Mouse (Mus musculus): ENCODE measurements around the gene Nsd1. TPM values are rescaled to one million over a fixed set of nuclear protein-coding genes. Genes with fewer than 3 reads are reported as not detected.

Nsd1 gene
- polyA plus RNA-seq, 1 experiment: 32.8 TPM

DNA sequence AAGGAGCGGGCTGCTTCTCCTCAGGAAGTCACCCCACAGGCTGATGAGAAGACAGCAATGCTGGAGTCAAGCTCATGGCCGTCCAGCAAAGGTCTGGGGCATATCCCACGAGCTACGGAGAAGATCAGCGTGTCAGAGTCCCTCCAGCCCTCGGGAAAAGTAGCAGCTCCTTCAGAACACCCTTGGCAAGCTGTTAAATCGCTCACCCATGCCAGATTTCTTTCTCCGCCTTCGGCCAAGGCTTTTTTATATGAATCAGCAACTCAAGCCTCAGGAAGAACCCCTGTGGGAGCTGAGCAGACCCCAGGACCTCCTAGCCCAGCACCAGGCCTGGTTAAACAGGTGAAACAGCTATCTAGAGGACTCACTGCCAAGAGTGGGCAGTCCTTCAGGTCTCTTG lies 103.5 kb downstream of the Nsd1 start:
- H3K27me3 ChIP-seq (ENCODE audit: control insufficient read depth, insufficient read depth, low read length): no peaks in the 10 kb centered on the region
- H3K4me3 ChIP-seq (ENCODE audit: control insufficient read depth, insufficient read depth, low read length): no peak overlapping the region
- WGBS: 92% methylated on average over 9 of the region's 9 CpGs
- H3K4me1 ChIP-seq (replicated peaks; ENCODE audit: control insufficient read depth, insufficient read depth, low read length): no peaks in the 10 kb centered on the region
- DNase-seq: no peak
- no peak for TF ChIP-seq CTCF (IDR thresholded peaks at IDR 0.05; ENCODE audit: borderline replicate concordance, control insufficient read depth, extremely low read depth, insufficient read depth, low read length, poor library complexity)
- H3K27ac ChIP-seq (ENCODE audit: control insufficient read depth, insufficient read depth, low read length): no peak overlapping the region
- H3K36me3 ChIP-seq (ENCODE audit: control insufficient read depth, insufficient read depth, low read length): peaks cover 63% of the 10 kb centered on the region

DNA sequence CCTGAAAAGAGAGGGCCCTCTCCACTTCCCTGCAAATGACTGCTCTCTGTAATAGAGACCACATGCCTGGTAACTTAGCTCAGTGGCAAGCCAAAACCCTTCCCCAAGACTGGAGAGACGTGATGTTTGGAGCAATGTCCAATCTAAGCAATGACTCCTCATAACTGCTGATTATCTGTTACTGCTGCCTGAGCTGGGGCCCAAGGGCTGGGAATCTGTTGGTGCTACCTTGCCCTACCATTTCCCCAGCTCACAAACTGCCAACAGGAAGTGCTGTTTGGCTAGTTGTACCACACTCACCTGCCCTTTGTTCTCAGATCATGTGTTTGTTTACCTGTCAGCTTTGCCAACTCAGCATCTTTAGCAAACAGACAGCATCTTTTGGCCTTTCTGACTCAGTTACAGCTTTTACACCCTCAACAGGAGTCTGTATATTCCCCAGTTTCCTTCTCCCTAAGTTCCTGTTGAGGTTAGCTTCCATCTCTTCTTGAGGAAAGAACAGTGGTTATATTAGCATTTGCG lies 105.4 kb downstream of the Nsd1 start:
- 81% methylated on average over 2 of the region's 2 CpGs for WGBS
- H3K27ac ChIP-seq (ENCODE audit: control insufficient read depth, insufficient read depth, low read length): no peak overlapping the region
- no peak overlapping the region for H3K4me3 ChIP-seq (ENCODE audit: control insufficient read depth, insufficient read depth, low read length)
- peaks cover 48% of the 10 kb centered on the region for H3K36me3 ChIP-seq (ENCODE audit: control insufficient read depth, insufficient read depth, low read length)
- H3K27me3 ChIP-seq (ENCODE audit: control insufficient read depth, insufficient read depth, low read length): no peaks in the 10 kb centered on the region
- TF ChIP-seq CTCF (IDR thresholded peaks at IDR 0.05; ENCODE audit: borderline replicate concordance, control insufficient read depth, extremely low read depth, insufficient read depth, low read length, poor library complexity) (no peak), POLR2A (IDR thresholded peaks at IDR 0.05; ENCODE audit: control insufficient read depth, extremely low read depth, insufficient read depth, low read length, poor library complexity) (no peak)
- DNase-seq: no peak
- H3K4me1 ChIP-seq (replicated peaks; ENCODE audit: control insufficient read depth, insufficient read depth, low read length): no peaks in the 10 kb centered on the region

DNA sequence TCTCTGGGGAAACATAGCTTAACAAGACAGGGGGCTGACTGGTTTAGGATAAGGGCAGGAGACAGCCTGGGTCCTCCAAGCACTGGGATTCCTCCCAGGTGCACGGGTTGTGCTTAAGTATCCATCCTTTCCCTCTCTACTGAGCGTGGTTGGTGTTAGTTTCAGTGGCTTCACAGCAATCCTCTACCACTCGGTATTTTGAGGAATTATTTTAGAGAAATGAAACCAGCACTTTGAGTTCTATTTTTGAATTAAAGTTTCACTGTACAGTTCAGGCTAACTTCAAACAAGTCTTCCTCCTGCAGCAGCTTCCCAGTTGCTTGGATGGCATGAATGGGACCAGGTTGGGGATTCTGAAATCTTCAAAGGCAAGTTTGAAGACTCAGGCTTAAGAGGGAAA lies 108.8 kb downstream of the Nsd1 start:
- no peak overlapping the region for H3K27ac ChIP-seq (ENCODE audit: control insufficient read depth, insufficient read depth, low read length)
- H3K27me3 ChIP-seq (ENCODE audit: control insufficient read depth, insufficient read depth, low read length): no peaks in the 10 kb centered on the region
- 49% methylated on average over 3 of the region's 3 CpGs for WGBS
- DNase-seq: no peak
- peaks cover 19% of the 10 kb centered on the region for H3K4me1 ChIP-seq (replicated peaks; ENCODE audit: control insufficient read depth, insufficient read depth, low read length)
- H3K4me3 ChIP-seq (ENCODE audit: control insufficient read depth, insufficient read depth, low read length): no peak overlapping the region
- TF ChIP-seq CTCF (IDR thresholded peaks at IDR 0.05; ENCODE audit: borderline replicate concordance, control insufficient read depth, extremely low read depth, insufficient read depth, low read length, poor library complexity) (no peak), POLR2A (IDR thresholded peaks at IDR 0.05; ENCODE audit: control insufficient read depth, extremely low read depth, insufficient read depth, low read length, poor library complexity) (no peak)
- peaks cover 17% of the 10 kb centered on the region for H3K36me3 ChIP-seq (ENCODE audit: control insufficient read depth, insufficient read depth, low read length)

DNA sequence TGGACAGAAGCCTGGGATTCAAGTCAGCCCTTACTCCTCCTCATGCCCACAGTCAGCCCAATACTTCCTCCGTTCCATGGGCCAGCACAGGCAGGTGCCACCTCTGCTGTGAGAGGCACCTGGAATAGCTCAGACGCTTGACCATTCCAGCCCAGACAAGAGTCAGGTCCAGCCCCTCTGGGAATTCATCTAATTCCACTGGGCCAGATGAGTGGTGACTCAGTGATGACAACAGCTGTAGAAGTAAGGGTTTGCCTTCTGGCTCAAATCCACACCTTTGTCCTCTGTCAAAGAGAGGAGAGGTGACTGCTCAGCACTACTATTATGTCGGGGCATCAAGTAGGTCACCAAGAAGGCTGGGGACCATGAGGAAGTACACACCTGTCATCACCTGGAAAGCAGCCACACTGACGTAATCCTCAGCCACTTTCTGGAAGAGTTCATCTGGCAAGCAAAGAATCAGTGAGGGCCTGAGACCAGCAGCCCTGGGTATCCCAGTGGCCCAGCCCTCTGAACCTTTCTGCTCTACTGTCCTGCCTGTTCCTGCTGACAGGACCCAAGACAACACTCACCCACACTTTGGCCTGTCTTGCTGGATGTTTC lies 110.5 kb downstream of the Nsd1 start, which contains the start of gene Prelid1:
TSS of gene Prelid1 (plus strand) at position 570 of the 603 bp plus-strand sequence.
- 96% methylated on average over 4 of the region's 4 CpGs for WGBS
- DNase-seq: no peak
- peaks cover 16% of the 10 kb centered on the region for H3K36me3 ChIP-seq (ENCODE audit: control insufficient read depth, insufficient read depth, low read length)

DNA sequence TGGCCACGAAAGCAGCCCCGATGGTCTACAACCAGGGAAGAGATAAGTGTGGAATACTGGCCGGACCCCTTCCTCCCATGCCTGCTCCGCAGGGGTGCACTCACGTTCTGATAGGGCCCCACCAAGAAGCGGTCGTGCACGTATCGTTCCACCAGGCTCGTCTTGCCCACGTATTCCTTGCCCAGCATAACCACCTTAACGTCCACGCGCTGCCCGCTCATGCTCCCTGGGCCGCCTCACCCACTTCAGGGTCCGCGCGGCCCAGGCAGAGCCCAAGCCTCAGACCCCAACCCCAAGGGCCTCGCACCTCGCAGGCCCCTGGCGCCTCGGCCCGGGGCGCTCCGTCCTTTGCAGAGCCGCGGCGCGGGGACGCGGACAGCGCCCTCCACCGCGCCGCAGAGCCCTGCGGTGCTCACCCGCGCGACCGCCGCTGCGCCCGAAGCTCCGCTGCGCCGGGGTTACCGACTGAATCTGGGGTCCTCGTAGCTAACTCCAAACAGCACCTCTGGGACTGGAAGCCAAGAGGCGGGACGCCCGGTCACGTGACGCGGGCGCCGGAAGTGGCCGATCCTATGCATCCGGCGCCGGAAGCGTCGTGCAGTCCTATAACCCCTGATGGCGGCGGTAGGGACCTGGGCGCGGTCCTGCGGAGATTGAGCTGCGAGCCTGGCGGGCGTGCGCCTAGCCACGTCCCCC lies 112.0 kb downstream of the Nsd1 start, which contains the start of gene Rab24:
TSS of gene Rab24 (minus strand) at position 513 of the 696 bp plus-strand sequence.
- DNase-seq: peak; percentile 89
- TF ChIP-seq POLR2A (IDR thresholded peaks at IDR 0.05; ENCODE audit: control insufficient read depth, extremely low read depth, insufficient read depth, low read length, poor library complexity) (peak; percentile 79; the same call in 1 of the 2 replicates), CTCF (IDR thresholded peaks at IDR 0.05; ENCODE audit: borderline replicate concordance, control insufficient read depth, extremely low read depth, insufficient read depth, low read length, poor library complexity) (0 out of 2 replicates have a peak, but pooled peaks have one; percentile 32)
- H3K4me1 ChIP-seq (replicated peaks; ENCODE audit: control insufficient read depth, insufficient read depth, low read length): peaks cover 20% of the 10 kb centered on the region
- WGBS: under 1% methylated on average over 72 of the region's 73 CpGs
- peaks cover 24% of the 10 kb centered on the region for H3K36me3 ChIP-seq (ENCODE audit: control insufficient read depth, insufficient read depth, low read length)
- H3K27me3 ChIP-seq (ENCODE audit: control insufficient read depth, insufficient read depth, low read length): no peaks in the 10 kb centered on the region
- peak within 1 kb of the TSS; percentile 9; the same call in 1 of the 2 replicates for H3K27ac ChIP-seq (ENCODE audit: control insufficient read depth, insufficient read depth, low read length)
- peak within 1 kb of the TSS; percentile 76 for H3K4me3 ChIP-seq (ENCODE audit: control insufficient read depth, insufficient read depth, low read length)

More for the DNA sequence above, 110.5 kb downstream of the Nsd1 start, which contains the start of gene Prelid1:
- no peaks in the 10 kb centered on the region for H3K27me3 ChIP-seq (ENCODE audit: control insufficient read depth, insufficient read depth, low read length)
- TF ChIP-seq CTCF (IDR thresholded peaks at IDR 0.05; ENCODE audit: borderline replicate concordance, control insufficient read depth, extremely low read depth, insufficient read depth, low read length, poor library complexity): no peak
- no peak for TF ChIP-seq POLR2A (IDR thresholded peaks at IDR 0.05; ENCODE audit: control insufficient read depth, extremely low read depth, insufficient read depth, low read length, poor library complexity)
- H3K4me3 ChIP-seq (ENCODE audit: control insufficient read depth, insufficient read depth, low read length): peak within 1 kb of the TSS; percentile 76
- no peak within 1 kb of the TSS for H3K27ac ChIP-seq (ENCODE audit: control insufficient read depth, insufficient read depth, low read length)
- H3K4me1 ChIP-seq (replicated peaks; ENCODE audit: control insufficient read depth, insufficient read depth, low read length): peaks cover 20% of the 10 kb centered on the region

DNA sequence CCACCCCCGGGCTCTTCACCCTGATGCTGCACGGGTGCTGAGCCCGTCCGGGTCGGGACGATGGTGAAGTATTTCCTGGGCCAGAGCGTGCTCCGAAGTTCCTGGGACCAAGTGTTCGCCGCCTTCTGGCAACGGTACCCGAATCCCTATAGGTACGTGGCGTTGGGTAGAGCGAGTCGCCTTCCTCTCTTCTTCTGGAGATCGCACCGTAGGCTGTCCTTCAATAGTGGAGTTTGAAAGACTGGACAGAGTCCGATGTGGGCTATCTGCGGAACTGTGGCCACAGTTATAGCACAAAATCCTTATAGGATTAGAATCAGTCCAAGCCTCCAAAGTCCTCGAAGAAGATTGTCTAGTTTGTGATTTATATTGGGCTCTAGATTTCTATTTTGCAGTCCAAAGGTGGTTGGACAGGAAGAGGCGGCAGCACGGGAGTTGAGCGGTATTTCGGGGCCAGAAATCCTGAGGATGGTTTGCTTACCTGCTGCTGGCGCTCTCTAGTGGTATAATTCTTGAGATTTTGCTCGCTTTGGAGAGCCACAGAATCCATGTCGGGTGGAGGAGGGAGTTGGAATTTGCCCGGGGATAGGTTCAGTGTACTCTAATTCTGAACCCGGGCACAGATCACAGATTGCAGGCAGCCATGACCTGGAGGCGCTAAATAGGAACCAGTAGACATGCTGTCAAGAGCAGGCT lies 112.7 kb downstream of the Nsd1 start:
- peak; percentile 38 for DNase-seq
- H3K4me3 ChIP-seq (ENCODE audit: control insufficient read depth, insufficient read depth, low read length): peak overlapping the region; percentile 76
- H3K27ac ChIP-seq (ENCODE audit: control insufficient read depth, insufficient read depth, low read length): peak overlapping the region; percentile 9; the same call in 1 of the 2 replicates
- H3K27me3 ChIP-seq (ENCODE audit: control insufficient read depth, insufficient read depth, low read length): no peaks in the 10 kb centered on the region
- WGBS: under 1% methylated on average over 31 of the region's 31 CpGs
- peaks cover 24% of the 10 kb centered on the region for H3K36me3 ChIP-seq (ENCODE audit: control insufficient read depth, insufficient read depth, low read length)
- peaks cover 25% of the 10 kb centered on the region for H3K4me1 ChIP-seq (replicated peaks; ENCODE audit: control insufficient read depth, insufficient read depth, low read length)
- no peak for TF ChIP-seq CTCF (IDR thresholded peaks at IDR 0.05; ENCODE audit: borderline replicate concordance, control insufficient read depth, extremely low read depth, insufficient read depth, low read length, poor library complexity)
- TF ChIP-seq POLR2A (IDR thresholded peaks at IDR 0.05; ENCODE audit: control insufficient read depth, extremely low read depth, insufficient read depth, low read length, poor library complexity): no peak
